Mouse (Mus musculus) kidney, postnatal 14 days (tissue): ENCODE results near the gene Cxxc4.

Experiments
- DNase-seq: peaks from one replicate; pipeline ENCODE4 v3.0.0; 2022; ENCODE audit warnings: mixed read lengths

Cxxc4 gene

DNA sequence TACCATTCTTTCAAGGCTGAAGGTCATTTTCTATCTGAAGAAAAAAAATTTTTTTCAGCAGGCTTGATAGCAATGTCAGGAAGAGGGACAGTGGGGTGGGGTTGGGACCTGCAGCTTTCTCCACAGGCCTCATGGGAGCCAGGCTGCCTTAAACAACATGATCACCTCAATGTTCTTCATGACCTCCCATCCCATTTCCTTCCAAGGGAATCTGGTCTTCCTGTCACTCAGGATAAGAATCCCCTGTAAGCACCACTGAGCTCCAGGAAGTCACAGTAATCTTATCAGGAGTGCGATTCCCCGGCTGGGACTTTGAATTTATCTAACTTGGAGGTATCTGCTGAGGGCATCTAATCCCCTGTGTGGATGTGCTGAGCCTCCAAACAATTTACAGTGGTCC, 17.9 kb downstream of the Cxxc4 start:
- no peak for DNase-seq

DNA sequence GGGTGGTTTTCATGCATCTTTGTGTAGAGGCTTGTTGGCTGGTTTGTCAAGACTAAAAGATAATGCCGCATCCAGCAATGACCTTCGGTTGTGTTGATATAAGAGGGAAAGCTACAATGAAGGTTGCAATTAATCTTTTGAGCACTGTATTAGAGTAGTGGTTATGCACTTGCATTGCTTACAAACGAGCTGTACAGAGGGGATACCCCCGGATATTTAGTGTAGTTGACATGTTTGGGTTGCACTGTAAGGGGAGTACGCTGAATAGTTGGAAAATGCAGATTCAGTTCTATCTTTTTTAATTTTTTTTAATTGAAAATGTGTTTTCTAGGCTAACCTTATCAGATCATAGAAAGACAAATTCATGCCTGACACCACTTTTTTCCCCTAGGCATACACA, 22.4 kb downstream of the Cxxc4 start:
- DNase-seq: no peak

DNA sequence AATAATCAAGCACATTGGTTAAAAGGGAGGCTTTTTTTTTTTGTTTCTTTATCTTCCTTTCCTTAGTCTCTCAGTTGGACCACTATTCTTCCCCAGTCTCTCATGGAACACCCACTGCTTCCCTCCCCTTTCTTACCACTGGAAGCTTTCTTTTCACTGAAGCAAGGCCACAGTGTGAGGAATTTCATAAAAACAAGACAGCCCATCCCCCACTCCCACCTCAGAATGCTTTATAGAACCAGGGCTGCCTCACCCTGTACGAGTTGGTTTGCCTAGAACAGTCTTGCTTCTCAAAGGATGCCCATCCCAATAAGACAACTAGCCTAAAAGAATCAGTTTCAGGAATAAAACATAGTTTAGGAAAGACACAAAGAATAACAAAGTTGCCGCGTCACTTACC, 23.0 kb downstream of the Cxxc4 start:
- DNase-seq: no peak

DNA sequence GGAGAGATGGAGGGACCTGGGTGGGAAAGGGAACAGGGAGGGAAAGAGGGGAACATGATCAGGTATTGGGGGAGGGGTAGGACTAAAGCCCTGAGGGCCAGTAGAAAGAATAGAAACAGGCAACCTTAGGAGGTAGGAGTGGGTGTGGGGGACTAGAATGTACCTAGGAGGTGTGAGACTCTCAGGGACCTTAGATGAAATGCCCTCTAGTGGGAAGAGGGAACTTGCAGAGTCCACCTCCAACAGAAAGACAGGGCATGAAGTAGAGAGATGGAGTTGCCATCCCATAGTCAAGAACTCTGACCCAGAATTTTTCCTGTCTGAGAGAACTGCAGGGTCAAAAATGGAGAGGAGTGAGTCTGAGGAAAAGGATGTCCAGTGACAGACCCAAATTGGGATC, 43.4 kb downstream of the Cxxc4 start:
- DNase-seq: no peak

DNA sequence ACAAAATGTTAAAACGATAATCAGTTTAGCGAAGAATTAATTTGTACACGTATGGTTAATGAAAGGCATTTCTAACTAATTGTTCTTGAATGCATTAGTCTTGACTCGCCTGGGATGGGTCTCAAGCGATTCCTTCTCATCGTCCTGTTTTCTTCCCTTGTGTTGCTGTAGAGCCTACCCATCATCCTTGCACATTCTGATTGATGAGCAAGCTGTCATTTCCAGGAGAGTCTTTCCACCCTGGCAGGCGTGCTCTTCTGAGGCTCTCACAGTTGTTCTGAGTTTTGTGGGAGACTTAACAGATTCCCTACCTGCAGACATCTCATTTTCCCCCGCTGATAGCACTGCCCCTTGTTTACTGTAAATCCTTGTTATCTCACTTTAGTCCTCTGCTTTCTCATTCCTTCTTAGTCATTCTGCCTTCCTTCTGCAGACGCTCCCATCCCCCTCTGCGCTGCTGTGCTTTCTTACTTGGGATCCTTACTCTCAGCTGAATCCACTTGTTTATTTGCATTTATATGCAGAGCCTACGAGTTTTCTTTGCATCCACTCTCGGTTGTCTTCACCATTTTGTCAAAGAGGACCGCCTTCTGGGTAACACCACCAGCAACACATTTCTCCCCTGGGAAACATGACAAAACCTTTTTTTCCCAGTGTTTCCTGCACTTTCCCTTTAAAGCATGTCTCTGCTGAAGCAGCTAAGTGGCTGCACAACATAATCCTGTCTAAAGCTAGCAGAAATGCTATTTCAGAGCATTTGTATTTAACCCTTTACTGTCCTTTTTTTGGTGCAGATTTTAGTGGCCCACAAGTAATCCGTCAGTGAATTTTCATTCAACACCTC, 45.5 kb downstream of the Cxxc4 start:
- DNase-seq: no peak

DNA sequence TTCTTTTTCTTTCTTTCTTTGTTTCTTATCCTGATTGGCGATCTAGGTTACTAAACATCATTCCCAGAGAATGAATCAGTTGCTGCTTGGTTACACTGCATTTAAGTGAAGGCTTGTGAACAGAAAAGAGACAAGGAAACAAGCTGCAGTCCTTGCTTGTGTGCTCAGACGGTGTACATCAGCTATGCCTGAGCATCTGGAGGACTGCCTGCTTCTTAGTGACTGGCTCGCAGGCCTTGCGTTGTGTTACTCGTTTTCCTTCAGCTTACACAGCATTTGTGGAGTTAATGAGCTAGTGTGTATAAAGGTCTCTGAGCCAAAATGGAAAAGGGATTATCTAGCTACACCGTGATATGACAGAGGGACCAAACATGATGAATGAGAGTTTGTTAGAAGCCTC, 58.9 kb downstream of the Cxxc4 start:
- DNase-seq: no peak

DNA sequence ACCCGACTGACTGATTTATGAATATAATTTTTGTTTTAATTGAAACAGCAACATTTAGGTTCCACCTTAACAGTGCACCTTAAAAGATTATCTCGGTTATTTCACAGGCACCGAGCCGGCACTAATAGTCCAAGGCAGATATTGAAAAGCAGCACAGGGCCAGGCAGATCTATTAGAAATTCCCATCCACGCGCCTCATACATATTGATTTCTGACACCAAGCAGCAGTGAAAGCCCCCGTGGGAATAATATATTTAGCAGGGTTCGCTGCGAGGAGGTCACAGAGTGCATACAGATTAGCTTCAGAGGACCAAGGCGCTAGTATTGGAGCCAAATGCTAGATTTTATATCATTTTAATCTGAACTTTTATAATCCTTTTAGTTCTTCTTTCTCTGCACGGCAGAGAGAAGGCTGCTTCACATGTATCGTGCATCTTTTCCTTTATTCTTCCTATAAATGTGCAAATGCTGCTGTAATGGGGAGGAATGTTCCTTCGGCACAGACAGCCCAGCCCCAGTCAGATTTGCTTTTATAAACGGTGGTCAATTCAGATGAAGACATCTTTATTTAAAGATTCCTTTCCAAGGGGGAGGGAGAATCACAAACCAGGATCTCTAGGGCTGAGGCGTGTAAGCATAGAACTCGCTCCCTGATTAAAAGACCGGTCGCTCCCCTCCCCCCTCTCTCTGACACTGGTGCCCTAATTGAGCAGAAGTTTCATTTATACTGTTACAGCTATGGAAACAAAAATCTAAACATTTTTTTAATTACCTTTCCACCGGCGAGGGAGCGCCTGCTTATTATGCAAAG, 66.6 kb downstream of the Cxxc4 start:
- DNase-seq: no peak

DNA sequence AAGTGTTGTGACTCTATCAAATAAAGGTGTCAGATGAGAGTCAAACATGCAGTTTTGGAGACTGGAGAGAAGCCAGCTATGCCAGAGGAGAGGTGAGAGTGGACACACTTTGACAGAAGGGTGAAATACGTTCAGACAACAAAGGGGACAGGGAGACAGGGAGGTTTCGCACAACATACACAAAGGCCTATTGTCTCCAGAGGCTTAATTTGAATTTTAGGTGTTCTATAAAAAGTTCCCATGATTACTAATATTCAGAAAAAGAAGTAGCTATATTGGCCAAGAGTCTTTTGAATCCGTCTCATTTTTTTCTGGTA, 67.2 kb downstream of the Cxxc4 start:
- no peak for DNase-seq

DNA sequence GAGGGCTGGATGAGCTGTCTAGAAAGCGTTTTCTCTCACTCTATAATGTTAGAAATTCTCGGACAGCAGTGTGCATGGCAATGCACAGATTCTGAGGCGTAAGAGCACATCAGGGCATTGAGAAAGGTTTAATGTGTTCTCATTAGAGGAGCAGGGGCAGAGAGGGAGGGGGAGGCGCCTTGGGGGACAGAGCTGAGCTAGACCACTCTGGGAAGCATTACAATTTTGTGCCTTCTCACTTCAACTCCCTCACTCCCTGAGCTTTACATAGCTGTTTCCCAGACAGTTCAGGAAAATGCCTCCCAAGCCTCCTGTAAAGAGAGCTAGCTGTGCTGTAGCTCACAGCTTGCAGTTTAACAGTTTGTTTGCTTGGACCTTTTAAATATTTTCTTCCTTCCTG, 70.2 kb downstream of the Cxxc4 start:
- DNase-seq: no peak

DNA sequence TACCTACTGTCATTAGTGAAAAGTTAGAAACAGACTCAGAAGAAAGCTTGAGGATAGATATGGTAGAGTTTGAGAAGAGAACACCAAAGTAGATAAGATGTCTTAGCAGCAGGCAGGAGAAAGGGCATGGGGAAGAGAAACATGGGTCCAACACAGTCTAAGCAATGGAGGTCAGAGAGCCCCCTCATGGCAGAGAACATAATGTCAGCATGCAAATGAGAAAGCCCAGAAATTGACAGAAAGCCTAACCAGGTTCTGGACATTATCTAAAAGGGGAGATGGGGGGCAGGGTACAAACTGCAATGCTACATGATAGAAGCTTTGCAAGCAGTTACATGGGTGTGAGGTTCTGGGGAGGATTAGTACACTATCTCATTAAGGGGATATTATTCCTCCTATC, 71.5 kb downstream of the Cxxc4 start:
- no peak for DNase-seq
